Mouse (Mus musculus): Measurements from ENCODE around the gene Papss1.

GRCm38 (mm10) chr3:131608112-131608511 lies 43.5 kb downstream of the Papss1 start:
- TF ChIP-seq POLR2A (IDR thresholded peaks at IDR 0.05; ENCODE audit: extremely low read depth, insufficient read depth, low read length) (no peak), CTCF (IDR thresholded peaks at IDR 0.05; ENCODE audit: low read depth, low read length) (no peak)
